Mouse (Mus musculus) erythroblast, embryonic 14.5 days (primary cell): ENCODE results near the gene Tex19.2.

Experiments
- GATA1 ChIP-seq: IDR thresholded peaks from 2 replicates; pipeline ENCODE4 v1.6.1; 2012; ENCODE audit warnings: low read length, inconsistent platforms, mixed read lengths
- TAL1 ChIP-seq: IDR thresholded peaks from 3 replicates; pipeline ENCODE4 v1.6.1; 2012; ENCODE audit warnings: low read length, inconsistent platforms, mixed read lengths

GRCm38 (mm10) chr11:121081120-121081519, 37.4 kb downstream of the Tex19.2 start, which contains the start of gene Sectm1a:
- no peak for TF ChIP-seq GATA1
- no peak for TF ChIP-seq TAL1
